Mouse (Mus musculus): ENCODE data around the gene Kifc5b.
"Not testable (repeated sequence)": the region's sequence is repeated elsewhere in the genome, so short reads cannot be mapped to it uniquely, and the experiment has no call there.

Kifc5b gene

DNA sequence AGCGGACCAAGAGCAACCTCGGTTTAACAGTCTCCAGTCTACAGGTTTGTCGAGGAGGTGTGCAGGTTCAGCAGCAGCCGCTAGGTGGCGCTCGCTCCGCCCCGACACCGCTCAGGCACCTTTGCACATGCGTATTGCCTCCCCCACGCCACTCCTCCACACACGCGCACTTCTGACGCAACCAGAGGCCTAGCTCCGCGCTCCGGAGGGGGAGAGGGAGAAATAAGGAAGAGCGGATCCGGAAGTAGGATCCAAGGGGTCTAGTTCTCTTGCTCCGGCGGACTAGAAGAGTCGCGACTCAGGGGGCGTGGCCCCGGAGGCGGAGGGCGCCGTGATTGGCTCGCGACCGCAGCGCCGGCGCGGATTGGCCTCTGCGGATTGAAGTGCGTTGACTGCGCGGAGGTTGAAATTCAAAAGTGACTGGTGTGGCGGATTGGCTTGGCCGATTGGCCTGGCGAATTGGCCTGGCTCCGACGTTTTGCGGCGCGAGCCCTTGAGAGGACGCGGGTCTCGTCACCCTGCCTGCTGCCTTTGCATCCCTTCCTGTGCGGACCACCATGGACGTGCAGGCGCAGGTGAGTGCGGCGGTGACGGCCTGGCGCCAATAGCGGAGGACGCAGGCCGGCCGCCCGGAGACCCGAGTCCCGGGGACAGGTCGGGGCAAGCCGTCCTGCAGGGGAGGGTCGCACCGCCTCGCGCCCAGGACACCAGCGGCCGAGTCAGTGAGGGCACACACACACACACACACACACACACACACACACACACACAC, at the start of gene Kifc5b:
TSS of gene Kifc5b (plus strand) at position 381 of the 772 bp plus-strand sequence.
- peak; percentile 98 for DNase-seq (ENCODE audit: low spot score)

DNA sequence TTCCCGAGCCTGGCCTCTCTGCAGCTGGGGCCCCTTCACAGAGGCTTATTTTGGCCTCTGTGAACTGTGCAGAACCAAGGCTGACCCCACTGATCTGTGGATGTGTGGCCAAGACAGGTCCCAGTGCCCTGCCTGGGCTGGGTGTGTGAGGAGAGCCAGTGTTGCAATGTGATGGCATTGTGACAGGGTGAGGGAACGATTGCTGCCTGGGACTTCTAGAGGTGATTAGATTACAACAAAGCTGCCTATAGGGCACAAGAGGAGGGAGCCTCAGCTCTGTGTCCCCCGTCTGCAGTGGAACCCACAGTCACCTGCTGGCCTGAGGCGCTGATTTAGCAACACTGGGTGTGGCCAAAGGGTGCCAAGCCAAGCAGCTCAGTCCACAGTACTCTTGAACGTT, 48.1 kb upstream of the Kifc5b start:
- DNase-seq (ENCODE audit: low spot score) = no peak

DNA sequence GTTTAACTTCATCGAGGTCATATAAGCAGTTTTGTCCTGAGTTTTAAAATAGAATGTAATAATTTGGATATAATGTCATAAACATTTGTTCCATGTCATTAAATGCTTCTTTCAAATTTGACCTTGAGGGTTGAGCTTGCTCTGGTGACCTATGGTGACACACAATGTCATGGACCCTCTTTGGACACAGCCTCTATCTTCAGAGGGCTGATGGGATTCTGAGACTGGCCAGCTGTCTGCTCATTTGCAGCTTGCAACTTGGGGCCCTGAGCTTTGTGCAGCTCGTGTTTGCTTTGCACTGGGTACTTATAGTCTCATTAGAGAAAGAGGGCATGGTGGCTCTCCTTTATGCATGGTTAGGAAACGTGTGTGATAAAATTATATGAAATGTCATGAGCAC, 44.0 kb upstream of the Kifc5b start:
- no peak for DNase-seq (ENCODE audit: low spot score)

DNA sequence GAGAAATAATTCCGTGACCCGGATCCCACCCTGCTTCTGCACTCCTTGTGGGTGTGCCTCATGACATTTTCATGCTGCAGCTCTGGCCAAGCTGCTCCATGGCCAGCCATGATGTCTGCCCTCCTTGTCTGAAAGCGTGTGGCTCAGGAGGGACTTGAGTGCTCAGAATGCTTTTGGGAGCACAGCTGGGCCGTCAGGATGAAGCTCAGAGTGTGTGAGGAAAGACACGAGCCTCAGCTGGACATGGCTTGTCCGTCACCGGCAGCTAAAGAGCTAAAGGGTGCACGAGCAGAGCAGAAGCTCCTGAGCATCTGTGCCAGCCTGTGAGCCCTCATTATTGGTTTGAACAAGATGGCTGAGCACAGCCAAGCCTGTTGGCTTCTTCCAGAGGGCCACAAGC, 43.4 kb upstream of the Kifc5b start:
- DNase-seq (ENCODE audit: low spot score) = no peak

DNA sequence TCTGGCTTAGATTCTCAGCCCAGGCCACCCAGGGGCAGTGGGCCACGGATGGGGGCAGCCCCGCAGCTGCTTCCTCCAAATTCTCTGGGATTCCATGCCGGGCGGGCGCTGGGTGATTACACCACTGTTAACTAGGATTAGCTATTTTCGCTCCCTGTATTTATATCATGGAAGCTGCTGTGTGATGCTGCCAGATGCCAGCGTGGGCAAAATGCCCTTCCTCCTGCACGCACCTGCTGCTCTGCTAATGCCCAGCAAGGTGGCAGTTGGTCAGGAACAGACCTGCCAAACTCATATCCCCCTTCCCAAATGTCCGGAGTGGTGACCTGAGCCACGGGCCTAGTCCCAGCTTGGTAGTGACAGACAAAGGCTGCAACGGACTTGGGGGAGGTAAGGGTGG, 42.3 kb upstream of the Kifc5b start:
- DNase-seq (ENCODE audit: low spot score) = no peak

DNA sequence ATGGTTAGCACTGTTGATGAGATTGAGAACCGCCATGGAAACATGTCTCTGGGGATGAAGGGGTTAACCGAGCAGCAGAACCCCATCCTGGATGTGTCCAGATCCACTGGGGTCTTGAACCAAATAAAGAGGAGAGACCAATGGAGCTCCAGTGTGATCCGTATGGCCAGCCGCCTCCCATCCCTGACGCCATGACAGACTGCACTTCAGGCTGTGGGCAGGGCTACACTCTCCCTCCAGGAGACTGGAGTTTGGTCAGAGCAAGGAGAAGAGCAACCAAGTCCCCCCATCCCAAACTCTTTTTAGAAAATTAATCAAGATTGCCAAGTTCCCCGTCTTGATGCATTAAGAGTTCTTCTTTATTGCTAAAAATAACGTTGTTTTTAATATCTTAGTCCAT, 39.0 kb upstream of the Kifc5b start:
- DNase-seq (ENCODE audit: low spot score) = no peak

DNA sequence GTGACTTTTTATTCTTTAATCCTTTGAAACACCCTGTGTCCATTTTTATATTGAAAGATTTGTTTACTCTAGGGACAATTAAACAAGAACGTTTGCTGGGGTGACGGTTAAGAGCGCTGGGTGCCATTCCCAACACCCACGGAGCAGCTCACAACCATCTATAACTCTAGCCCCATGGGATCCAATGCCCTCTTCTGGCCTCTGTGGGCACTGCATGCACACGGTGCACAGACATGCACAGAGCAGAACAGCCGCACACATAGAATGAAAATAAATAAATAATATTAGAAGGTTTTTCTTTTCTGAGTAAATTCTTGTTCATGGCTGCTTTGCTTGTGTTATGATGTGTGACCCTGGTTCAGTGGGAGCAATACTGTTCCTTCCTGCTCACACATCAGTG, 37.7 kb upstream of the Kifc5b start:
- no peak for DNase-seq (ENCODE audit: low spot score)

DNA sequence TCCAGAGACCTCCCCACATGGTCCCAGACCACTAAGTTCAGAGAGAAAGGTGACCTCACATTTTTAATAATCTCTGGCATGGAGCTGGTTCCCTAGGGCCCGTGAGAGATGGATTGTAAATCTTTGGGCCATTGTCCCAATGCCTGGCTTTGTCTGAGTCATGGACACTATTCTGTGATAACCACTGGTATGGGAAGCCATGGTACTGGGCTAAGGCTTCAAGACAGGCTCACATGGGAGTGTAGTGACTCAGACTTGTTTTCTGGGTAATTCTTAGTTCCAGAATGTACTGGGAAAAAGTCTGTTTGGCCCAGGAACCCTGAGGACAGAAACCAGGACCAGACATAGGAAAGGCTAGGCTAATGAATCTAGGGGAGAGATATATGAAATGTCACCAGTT, 34.2 kb upstream of the Kifc5b start:
- no peak for DNase-seq (ENCODE audit: low spot score)

DNA sequence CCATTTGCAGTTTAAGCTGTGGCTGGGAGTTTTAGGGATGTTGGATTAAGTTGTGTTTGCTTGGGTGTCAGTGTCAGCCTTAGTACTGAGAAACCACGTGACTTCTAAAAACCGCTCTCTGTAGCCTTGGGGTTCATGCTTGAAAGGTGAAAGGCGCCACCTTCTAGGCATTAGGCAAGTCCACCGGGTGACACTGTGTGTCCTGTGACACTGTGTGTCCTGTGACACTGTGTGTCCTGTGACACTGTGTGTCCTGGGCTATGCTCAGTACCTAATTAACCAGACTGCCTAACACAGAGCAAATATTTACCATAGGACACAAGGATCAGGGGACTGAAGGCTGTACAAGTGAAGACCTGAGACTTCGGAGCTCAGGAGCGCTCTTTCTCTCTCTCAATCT, 33.3 kb upstream of the Kifc5b start:
- DNase-seq (ENCODE audit: low spot score) = no peak

DNA sequence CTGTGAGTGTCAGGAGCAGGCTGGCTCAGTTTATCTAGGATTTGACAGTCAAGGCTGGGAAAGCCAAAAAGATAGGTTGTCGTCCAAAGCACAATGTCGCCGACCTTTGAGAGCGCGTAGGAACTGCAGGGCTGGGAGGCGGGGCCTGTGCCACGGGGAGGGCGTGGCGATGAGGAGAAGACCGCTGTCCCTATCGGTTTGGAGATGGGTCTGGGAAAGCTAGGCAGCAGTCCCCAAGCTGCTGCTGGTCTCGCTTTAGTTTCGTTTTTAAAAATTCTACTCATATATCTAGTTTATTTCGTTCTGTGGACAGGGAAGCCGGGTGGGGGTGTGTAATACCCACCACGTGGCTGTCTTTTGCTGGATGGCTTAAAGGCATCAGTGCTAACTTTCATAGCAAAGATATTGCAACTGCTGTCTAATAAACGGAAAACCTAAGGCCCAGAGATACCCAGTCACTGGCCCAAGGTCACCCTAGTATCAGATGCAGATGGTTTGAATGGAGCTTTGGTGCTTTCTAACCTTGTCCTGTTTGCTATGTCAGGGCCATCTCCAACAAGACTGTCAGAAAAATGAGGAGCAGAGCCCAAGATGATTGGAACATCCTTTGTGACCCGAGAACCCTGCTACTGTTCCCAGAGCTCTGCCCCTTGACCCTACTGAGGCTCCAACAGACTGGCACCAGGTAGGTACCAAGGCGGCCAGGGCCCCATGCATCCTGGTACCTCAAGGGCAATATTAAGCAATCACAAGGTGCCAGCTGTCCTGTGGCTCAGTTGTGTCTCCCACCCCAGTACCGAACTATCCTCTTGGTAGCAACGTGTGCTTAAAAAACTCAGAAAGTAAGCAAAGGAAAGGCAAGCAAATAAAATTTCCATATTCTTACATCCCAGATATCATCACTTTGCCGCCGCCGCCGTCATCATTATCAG, 31.6 kb upstream of the Kifc5b start:
- peak; percentile 35 for DNase-seq (ENCODE audit: low spot score)

DNA sequence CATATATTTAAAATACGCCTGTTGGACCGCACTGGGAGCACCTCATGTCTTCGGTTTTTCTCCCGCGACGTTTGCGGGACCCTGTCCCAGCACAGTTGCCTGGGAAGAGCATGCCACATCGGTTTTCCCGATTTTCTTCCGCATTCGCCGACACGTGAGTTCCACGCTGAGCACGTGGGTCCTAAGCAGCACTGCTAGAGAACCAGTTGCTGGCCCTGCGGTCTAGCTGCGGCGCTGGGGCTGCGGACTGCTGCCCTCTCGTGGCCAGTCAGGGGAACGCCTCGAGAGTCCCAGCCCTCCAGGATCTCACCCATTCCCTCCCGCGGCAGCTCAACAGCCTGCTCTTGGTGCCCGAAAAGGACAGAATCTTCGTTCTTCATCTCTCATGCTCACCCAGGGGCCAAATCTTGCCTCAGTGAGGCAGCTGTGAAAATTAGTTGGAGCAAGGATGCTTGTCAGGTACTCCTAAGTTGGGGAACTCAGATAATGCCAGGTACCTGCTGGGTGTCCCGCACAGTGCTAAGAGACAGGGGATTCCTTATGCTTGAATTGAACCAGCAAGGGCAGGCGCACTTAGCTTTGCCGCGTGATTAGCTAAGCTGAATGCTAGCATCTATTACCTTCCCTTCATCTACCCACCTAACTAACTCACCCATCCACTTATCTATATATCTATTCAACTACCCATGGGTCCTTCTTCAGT, 30.7 kb upstream of the Kifc5b start:
- peak; percentile 65 for DNase-seq (ENCODE audit: low spot score)

DNA sequence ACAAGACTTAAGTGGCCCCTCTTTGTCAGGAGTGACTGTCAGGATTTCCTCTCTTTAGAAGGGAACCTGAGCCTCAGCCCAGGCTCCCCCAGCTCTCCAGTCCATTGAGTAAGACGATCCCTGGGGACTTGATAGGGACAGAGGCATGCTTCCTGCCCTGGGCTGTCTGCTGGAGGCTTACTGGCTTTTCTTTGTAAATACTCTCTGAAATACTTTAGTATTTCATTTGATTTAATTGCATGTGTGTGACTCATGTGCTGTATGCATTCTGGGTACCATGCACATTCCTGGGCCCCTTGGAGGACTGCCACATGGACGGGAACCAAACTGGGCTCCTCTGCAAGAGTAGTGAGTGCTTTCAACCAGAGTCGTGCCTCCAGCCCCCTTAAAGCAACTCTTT, 29.0 kb upstream of the Kifc5b start:
- DNase-seq (ENCODE audit: low spot score) = no peak

DNA sequence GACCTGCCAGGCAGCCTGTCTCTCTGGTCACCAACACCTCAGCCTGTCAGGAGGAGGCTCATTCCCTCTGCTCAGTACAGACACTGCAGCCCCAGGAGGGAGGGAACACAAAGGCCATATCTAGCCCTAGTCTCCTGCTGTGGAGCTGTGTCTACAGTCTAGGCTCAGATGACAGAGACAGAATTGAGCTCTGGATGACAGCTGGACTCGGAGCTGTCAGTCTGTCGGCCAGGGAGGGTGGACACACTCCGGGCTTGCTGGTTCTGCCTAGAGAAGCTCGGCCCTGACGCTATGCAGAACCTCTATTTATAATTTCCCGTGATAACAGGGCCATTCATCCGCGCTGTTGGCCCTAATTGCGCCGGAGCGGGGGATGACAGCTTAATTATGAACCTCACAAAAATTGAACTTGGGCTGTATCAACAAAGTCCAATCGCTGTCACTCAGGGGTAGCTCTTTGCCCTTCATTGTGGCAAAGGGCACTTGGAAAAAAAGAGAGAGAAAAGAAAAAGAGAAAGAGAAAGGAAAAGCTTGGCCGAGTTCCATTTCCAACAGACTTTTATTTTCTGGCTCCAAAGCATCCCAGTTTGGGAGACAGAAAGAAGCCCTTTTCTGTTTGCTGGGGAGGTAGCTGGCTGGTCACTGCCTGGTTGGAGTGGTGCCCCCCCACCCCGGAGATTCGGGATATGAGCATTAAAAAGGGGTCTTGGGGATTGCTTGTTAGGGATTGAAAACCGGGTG, 24.1 kb upstream of the Kifc5b start:
- no peak for DNase-seq (ENCODE audit: low spot score)

DNA sequence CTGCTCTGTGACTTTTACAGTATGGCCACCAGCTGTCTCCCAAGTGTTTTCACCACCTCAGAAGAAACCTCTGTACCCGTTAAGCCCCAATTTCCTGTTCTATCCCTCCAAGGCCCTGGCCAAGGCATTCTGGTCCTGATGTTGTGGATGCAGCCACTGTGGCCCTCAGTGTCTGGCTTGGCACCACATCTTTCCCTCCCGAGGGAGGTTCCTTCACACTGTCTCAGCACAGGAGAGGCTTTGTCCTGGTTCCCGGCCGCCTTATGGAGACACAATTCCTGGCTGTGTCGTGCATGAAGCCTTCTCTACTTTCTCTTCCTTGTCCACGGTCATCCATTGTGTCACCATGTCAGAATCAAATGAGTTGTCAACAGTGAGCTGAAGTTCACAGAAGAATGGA, 23.4 kb upstream of the Kifc5b start:
- no peak for DNase-seq (ENCODE audit: low spot score)

DNA sequence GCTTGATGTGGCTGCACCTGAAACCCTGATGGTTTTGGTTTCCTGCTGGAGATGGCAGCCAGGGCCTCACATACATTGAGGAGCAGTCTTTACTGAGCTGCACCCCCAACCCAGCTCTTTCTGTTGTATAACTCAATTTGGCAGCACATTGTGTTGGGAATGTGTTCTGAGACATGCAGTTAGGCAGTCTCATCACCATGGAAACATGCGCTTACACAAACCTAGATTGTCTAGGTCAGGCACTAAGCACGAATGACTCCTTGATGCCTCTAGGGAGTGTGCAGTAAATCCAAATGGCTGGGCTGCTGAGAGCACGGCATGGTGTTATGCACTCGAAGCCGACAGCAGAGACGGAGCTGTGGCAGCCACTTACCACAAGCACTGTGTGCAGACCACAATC, 22.5 kb upstream of the Kifc5b start:
- no peak for DNase-seq (ENCODE audit: low spot score)

DNA sequence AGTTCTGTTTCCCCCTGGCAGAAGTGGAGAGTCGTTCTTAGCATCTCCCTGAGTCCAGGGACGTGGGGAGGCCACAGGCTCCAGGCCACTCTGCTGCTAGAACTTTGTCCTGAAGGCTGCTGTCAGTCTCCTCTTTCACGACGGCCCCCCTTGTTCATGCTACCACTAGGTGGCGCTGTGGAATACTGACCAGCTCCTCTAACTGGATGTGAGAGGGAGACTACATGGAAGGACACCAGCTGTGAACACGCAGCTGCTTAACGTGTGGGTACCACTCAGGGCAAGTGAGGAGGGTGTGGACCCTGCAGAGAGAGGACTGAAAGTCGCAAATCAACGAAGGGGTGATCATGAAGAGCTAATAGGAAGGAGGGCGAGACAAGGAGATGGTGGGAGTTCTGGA, 21.3 kb upstream of the Kifc5b start:
- peak; percentile 38 for DNase-seq (ENCODE audit: low spot score)

DNA sequence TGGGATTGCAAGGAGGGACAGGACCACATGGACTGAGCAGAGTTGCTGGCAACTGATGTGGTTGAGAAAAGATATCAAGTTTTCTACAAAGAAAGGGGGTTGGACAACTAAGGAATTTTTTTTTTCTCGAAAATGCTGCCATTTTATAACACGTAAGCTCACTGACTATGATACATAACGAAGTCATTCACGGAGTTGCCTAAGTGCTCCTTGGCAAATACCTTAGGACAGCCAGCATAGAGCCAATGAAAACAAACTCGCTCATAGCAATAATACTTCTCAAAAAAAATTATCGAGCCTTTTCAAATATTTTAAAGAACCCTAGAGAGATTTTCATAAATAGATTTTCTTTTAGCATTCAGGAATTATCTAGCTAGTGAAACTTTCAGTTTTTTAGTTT, 16.0 kb upstream of the Kifc5b start:
- DNase-seq (ENCODE audit: low spot score) = no peak

DNA sequence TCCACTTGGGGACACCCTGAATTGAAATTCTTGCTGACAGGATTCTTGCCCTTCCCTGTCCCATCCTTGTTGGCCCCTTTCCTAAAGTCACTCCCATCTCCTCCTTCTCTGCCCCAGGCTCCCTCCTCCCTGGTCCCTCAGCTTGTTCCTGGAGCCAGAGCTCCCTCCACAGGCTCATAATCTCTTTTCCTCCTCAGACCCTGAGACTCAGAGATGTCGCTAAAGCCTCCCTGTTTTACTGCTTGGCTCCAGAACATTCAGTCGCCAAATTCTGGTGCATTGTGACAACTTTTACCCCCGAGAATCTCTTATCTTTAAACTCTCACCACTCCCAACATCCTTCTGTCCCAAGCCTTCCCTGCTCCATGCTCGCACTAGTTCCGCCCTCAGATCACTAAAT, 12.6 kb upstream of the Kifc5b start:
- DNase-seq (ENCODE audit: low spot score) = no peak

DNA sequence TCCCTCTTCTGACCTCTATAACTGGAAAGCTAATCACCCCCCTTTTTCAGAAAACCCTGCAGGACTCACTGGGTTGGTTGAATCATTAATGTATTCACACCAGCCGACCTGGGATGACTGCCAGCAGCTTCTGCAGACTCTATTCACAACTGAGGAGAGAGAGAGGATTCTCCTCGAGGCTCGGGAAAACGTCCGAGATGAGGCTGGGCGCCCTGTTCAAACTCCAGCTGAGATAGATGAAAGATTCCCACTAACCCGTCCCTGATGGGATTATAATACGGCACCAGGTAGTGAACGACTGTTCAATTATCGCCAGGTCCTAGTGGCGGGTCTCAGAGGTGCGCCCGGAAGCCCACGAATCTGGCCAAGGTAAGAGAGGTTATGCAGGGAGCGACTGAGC, 9.4 kb upstream of the Kifc5b start:
- DNase-seq (ENCODE audit: low spot score) = not testable (repeated sequence)

DNA sequence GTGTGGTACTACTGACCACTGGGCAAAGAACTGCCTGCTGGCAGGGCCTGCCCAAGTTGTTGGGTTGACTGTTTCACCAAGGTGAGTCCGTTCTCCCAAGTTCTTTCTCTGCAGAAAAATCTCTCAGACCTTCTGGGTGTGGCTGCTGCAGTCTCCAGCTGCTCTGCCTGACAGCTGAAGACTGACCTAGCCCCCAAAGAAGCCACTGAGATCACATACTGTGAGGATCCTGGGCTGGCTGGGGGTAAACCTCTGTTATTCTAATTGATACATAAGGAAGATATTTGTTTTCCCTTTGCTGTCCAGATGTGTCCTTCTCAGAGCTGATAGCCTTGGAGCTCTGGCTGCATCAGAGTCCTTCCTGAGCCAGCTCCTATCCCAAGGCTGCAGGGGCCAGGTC, 1.6 kb upstream of the Kifc5b start:
- DNase-seq (ENCODE audit: low spot score) = no peak

DNA sequence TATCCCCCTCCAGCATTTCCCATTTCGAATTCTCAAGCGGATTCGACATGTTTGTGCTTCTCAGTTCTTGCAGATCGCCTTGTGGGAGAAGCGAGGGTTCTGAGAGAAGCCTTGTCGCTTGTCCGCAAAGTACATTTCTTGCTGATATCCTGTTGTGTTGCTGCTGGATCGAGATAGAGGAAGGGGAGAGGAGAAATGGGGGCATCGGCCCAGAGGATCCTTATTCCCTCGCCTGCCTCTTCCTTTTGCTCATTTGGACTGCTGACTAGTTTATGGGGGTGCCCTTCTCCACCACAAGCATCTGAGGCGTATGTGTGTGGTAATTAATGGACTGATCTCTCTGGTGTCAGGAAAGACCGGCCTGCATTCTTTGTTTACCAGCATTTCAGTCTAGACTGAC, 669 bp downstream of the Kifc5b start:
- not testable (repeated sequence) for DNase-seq (ENCODE audit: low spot score)

DNA sequence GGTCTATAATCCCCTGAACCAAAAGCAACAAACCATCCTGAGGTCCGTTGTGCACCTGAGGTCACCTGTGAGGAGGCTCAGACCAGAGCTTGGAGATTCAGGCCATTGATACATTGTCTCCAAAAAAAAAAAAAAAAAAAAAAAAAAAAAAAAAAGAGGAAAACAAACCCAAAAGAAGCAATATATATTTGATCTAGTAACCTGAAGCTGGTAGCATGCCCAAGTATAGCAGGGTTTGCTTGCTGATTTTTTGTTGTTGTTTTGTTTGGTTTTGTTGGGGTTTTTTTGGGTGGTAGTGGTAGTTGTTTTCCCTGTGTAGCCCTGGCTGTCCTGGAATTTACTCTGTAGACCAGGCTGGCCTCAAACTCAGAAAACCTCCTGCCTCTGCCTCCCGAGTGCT, 1.5 kb downstream of the Kifc5b start:
- DNase-seq (ENCODE audit: low spot score) = no peak

All from ovary, postnatal 10 days (tissue).